Mouse (Mus musculus): ENCODE results near the gene Fryl. TPM values are rescaled to one million over a fixed set of nuclear protein-coding genes. Genes with fewer than 3 reads are reported as not detected.

Gene Fryl
- polyA plus RNA-seq, 1 experiment = 29.9 TPM

GRCm38 (mm10) chr5:73227518-73228101 lies 28.8 kb downstream of the Fryl start:
- Histone ChIP-seq H3K36me3 (ENCODE audit: control insufficient read depth, insufficient read depth, low read length) (no peaks in the 10 kb centered on the region), H3K4me1 (ENCODE audit: control insufficient read depth, insufficient read depth, low read length) (0 out of 2 replicates have a peak, but pooled peaks cover 2% of the 10 kb centered on the region), H3K27me3 (replicated peaks; ENCODE audit: control insufficient read depth, insufficient read depth, low read length) (no peaks in the 10 kb centered on the region), H3K4me3 (ENCODE audit: insufficient read depth, low read depth, low read length) (no peak overlapping the region), H3K27ac (ENCODE audit: insufficient read depth, low read depth, low read length) (no peak overlapping the region)
- 74% methylated on average over 11 of the region's 11 CpGs for WGBS
- DNase-seq = no peak
- no peak for TF ChIP-seq POLR2A (IDR thresholded peaks at IDR 0.05; ENCODE audit: low read depth, low read length)
- no peak for TF ChIP-seq CTCF (conservative IDR thresholded peaks at IDR 0.05; ENCODE audit: insufficient read depth, insufficient read length, low read depth, low read length)

GRCm38 (mm10) chr5:73223065-73223464 lies 33.4 kb downstream of the Fryl start:
- no peaks in the 10 kb centered on the region for H3K27me3 ChIP-seq (replicated peaks; ENCODE audit: control insufficient read depth, insufficient read depth, low read length)
- no peaks in the 10 kb centered on the region for H3K4me1 ChIP-seq (ENCODE audit: control insufficient read depth, insufficient read depth, low read length)
- H3K4me3 ChIP-seq (ENCODE audit: insufficient read depth, low read depth, low read length) = no peak overlapping the region
- H3K36me3 ChIP-seq (ENCODE audit: control insufficient read depth, insufficient read depth, low read length) = no peaks in the 10 kb centered on the region
- no peak overlapping the region for H3K27ac ChIP-seq (ENCODE audit: insufficient read depth, low read depth, low read length)
- 78% methylated on average over 6 of the region's 6 CpGs for WGBS
- TF ChIP-seq CTCF (conservative IDR thresholded peaks at IDR 0.05; ENCODE audit: insufficient read depth, insufficient read length, low read depth, low read length) (no peak), POLR2A (IDR thresholded peaks at IDR 0.05; ENCODE audit: low read depth, low read length) (no peak)
- no peak for DNase-seq

GRCm38 (mm10) chr5:73222397-73222796 lies 34.0 kb downstream of the Fryl start:
- H3K27me3 ChIP-seq (replicated peaks; ENCODE audit: control insufficient read depth, insufficient read depth, low read length) = no peaks in the 10 kb centered on the region

GRCm38 (mm10) chr5:73221826-73222225 lies 34.6 kb downstream of the Fryl start:
- TF ChIP-seq CTCF (conservative IDR thresholded peaks at IDR 0.05; ENCODE audit: insufficient read depth, insufficient read length, low read depth, low read length) (no peak), POLR2A (IDR thresholded peaks at IDR 0.05; ENCODE audit: low read depth, low read length) (no peak)
- Histone ChIP-seq H3K27me3 (replicated peaks; ENCODE audit: control insufficient read depth, insufficient read depth, low read length) (no peaks in the 10 kb centered on the region), H3K4me3 (ENCODE audit: insufficient read depth, low read depth, low read length) (no peak overlapping the region), H3K27ac (ENCODE audit: insufficient read depth, low read depth, low read length) (no peak overlapping the region), H3K4me1 (ENCODE audit: control insufficient read depth, insufficient read depth, low read length) (no peaks in the 10 kb centered on the region), H3K36me3 (ENCODE audit: control insufficient read depth, insufficient read depth, low read length) (no peaks in the 10 kb centered on the region)
- DNase-seq = no peak
- WGBS = 84% methylated on average over 7 of the region's 7 CpGs

More at GRCm38 (mm10) chr5:73222397-73222796, 34.0 kb downstream of the Fryl start:
- H3K4me3 ChIP-seq (ENCODE audit: insufficient read depth, low read depth, low read length) = no peak overlapping the region
- no peaks in the 10 kb centered on the region for H3K36me3 ChIP-seq (ENCODE audit: control insufficient read depth, insufficient read depth, low read length)
- H3K27ac ChIP-seq (ENCODE audit: insufficient read depth, low read depth, low read length) = no peak overlapping the region
- no peak for DNase-seq
- H3K4me1 ChIP-seq (ENCODE audit: control insufficient read depth, insufficient read depth, low read length) = no peaks in the 10 kb centered on the region
- TF ChIP-seq POLR2A (IDR thresholded peaks at IDR 0.05; ENCODE audit: low read depth, low read length) (no peak), CTCF (conservative IDR thresholded peaks at IDR 0.05; ENCODE audit: insufficient read depth, insufficient read length, low read depth, low read length) (peak; percentile 35; the same call in 1 of the 2 replicates)
- WGBS = 49% methylated on average over 6 of the region's 6 CpGs

- 65% methylated on average over 3 of the region's 3 CpGs for WGBS
- Histone ChIP-seq H3K36me3 (ENCODE audit: control insufficient read depth, insufficient read depth, low read length) (no peaks in the 10 kb centered on the region), H3K27me3 (replicated peaks; ENCODE audit: control insufficient read depth, insufficient read depth, low read length) (no peaks in the 10 kb centered on the region), H3K27ac (ENCODE audit: insufficient read depth, low read depth, low read length) (no peak overlapping the region), H3K4me1 (ENCODE audit: control insufficient read depth, insufficient read depth, low read length) (no peaks in the 10 kb centered on the region), H3K4me3 (ENCODE audit: insufficient read depth, low read depth, low read length) (no peak overlapping the region)
- TF ChIP-seq CTCF (conservative IDR thresholded peaks at IDR 0.05; ENCODE audit: insufficient read depth, insufficient read length, low read depth, low read length) = no peak
- TF ChIP-seq POLR2A (IDR thresholded peaks at IDR 0.05; ENCODE audit: low read depth, low read length) = no peak
- DNase-seq = no peak
Measured at GRCm38 (mm10) chr5:73219716-73220115, 36.7 kb downstream of the Fryl start.

- no peak overlapping the region for H3K27ac ChIP-seq (ENCODE audit: insufficient read depth, low read depth, low read length)
- TF ChIP-seq POLR2A (IDR thresholded peaks at IDR 0.05; ENCODE audit: low read depth, low read length) (no peak), CTCF (conservative IDR thresholded peaks at IDR 0.05; ENCODE audit: insufficient read depth, insufficient read length, low read depth, low read length) (no peak)
- H3K4me3 ChIP-seq (ENCODE audit: insufficient read depth, low read depth, low read length) = no peak overlapping the region
- H3K36me3 ChIP-seq (ENCODE audit: control insufficient read depth, insufficient read depth, low read length) = no peaks in the 10 kb centered on the region
- no peaks in the 10 kb centered on the region for H3K27me3 ChIP-seq (replicated peaks; ENCODE audit: control insufficient read depth, insufficient read depth, low read length)
- no peak for DNase-seq
- 95% methylated on average over 4 of the region's 4 CpGs for WGBS
- no peaks in the 10 kb centered on the region for H3K4me1 ChIP-seq (ENCODE audit: control insufficient read depth, insufficient read depth, low read length)
Measured at GRCm38 (mm10) chr5:73218065-73218464, 38.4 kb downstream of the Fryl start.

GRCm38 (mm10) chr5:73217116-73217515 lies 39.3 kb downstream of the Fryl start:
- no peak for DNase-seq
- Histone ChIP-seq H3K36me3 (ENCODE audit: control insufficient read depth, insufficient read depth, low read length) (no peaks in the 10 kb centered on the region), H3K27ac (ENCODE audit: insufficient read depth, low read depth, low read length) (no peak overlapping the region)

More at GRCm38 (mm10) chr5:73217116-73217515, 39.3 kb downstream of the Fryl start:
- Histone ChIP-seq H3K4me1 (ENCODE audit: control insufficient read depth, insufficient read depth, low read length) (no peaks in the 10 kb centered on the region), H3K27me3 (replicated peaks; ENCODE audit: control insufficient read depth, insufficient read depth, low read length) (no peaks in the 10 kb centered on the region), H3K4me3 (ENCODE audit: insufficient read depth, low read depth, low read length) (no peak overlapping the region)
- whole genome bisulfite sequencing = 97% methylated on average over 1 of the region's 1 CpGs
- TF ChIP-seq POLR2A (IDR thresholded peaks at IDR 0.05; ENCODE audit: low read depth, low read length) = no peak
- TF ChIP-seq CTCF (conservative IDR thresholded peaks at IDR 0.05; ENCODE audit: insufficient read depth, insufficient read length, low read depth, low read length) = no peak

Data from kidney, adult 2 months (tissue).